Mouse (Mus musculus) embryonic stem cell, embryonic (primary cell): ENCODE measurements at regions not wholly inside any gene's neighbourhood (a gene's known extent, or its start where the extent isn't known, plus 50 kb on each side); places are given as distances from the start of the nearest gene placed in this dataset.

Source experiments
- CTCF ChIA-PET, 4 experiments: fragments of 300-600 bp in 2 of 4; fragments of 350-600 bp in 2 of 4; sonication (Branson Sonifier 250); formaldehyde crosslinking; loops; one replicate each; lab custom pipeline; 2022; ENCODE audit warnings: inconsistent platforms in 2 of 4; lab: Charles Lee
- POLR2A ChIA-PET, 4 experiments: fragments of 300-600 bp in 2 of 4; fragments of 350-600 bp in 2 of 4; sonication (Branson Sonifier 250); formaldehyde crosslinking; loops; one replicate each; lab custom pipeline; 2022; ENCODE audit warnings: antibody characterized with exemption in 4 of 4, inconsistent platforms in 1 of 4; lab: Charles Lee

DNA sequence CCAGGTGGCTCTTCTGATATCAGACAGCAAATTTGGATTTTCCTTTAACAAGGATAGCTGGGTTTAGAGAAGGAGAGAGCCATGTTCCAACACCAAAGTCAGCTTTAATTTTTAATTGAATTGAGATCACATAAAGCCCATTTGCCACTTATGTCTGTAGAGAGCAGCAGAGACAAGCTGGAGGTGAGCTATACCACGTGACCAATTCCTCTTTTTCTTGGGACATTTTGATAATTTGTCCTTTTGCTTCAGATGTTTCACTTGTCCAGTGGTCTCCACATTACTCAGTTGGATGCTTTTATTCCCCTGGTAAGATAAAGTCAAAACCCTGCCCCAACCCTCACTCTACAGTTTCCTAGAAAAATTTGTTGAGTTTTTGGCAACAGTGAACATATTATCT is 248.6 kb upstream of the Ndst4 start:
- CTCF ChIA-PET: no interaction called here
- POLR2A ChIA-PET: no interaction called here

DNA sequence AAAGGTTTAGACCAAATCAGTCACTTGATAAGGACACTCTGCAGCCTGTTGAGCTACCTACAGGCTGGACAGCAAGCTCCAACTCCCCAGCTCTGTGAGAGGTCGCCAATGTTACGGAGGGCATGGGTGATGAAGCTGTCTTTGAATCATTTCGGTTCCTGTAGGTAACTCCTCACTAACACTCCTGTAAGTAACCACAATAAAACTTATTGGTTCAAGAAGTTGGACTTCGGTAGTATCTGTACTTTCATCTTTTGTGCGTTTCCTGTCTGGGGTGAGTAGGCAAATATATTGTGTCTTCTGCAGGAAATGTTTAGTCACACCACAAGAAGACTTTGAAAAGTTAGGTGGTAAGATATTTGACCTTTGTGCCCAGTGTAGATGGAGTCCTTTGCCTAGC is 244.1 kb upstream of the Ndst4 start:
- CTCF ChIA-PET: no interaction called here
- POLR2A ChIA-PET: interaction anchor here in 1 of 4 experiments (0.7 kb wide), 1 partner anchor 35 kb away, joined by 8 read pairs; no protein-coding TSS in a partner anchor

DNA sequence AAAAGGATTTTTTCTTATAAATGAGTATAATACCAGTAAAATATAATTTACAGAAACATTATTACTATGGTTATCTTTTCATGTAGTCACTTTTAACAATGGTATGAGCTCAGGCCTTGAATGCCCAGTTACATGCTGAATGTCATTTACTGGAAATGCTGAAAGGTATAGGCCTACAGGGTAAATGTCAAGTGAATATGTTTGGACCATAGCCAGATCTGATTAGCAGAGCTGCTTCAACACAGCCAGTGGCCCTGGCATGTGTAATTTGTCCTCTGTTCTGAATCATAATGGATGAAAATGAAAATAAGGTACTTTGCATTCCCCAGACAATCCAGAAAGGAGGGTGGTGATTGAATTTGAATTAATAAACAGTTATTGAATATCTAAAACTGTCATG is 213.3 kb upstream of the Ndst4 start:
- ChIA-PET POLR2A (no interaction called here), CTCF (no interaction called here)

DNA sequence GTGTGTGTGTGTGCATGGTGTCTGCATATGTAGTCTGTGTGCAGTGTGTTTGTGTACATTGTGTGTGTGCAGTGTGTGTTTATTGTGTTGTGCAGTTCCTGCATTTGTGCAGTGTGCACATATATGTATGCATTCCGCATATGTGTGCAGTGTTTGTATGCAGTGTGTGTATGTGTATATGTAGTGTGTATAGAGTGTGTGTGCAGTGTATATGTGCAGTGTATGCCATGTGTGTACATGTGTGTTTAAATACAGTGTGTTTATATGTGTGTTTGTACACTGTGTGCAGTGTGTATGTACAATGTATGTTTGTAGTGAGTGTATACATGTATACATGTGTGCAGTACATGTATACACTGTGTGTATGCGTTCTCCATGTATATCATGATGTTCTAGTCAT is 183.0 kb upstream of the Ndst4 start:
- ChIA-PET CTCF (no interaction called here), POLR2A (no interaction called here)

DNA sequence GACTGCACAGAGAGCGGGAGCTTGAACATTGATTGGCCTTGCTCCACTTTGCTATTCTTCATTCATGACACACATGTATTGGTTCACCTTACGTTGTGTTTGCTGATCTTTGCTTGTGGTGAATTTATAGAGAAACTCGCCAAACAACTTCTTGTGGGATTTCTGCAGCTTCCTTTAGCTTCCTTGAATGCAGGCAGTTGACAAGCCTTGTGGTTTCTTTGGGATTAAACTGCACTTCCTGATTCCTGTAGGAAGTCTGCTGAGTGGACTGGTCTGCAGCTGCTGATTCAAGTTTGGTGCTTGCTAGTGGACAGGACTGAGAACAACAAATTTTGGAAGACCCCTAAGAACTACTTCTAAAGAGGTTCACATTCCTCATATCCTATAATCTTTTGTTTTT is 152.8 kb upstream of the Ndst4 start:
- CTCF ChIA-PET: interaction anchor here in 1 of 4 experiments (0.6 kb wide), 1 partner anchor 606 kb away, joined by 3 read pairs; no protein-coding TSS in a partner anchor

DNA sequence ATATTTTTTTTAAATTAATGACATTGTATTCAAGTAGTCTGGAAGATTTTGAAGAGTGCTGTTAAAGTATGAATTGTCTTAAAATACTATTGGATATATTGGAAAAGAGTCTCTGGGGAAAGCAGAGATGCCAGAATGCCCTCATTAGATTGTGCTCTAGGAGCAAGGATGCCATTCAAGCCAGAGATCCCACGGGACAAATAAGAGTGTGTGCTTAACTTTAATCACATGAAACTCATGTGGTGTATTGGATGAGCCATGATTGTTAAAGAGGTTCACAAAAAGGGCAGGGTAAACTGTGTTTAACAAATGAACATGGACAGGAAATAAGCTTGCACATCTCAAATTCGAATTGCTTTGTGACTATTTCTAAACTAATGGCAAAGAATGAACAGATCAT is 143.0 kb upstream of the Ndst4 start:
- POLR2A ChIA-PET: no interaction called here
- CTCF ChIA-PET: no interaction called here

More for the DNA sequence above, 152.8 kb upstream of the Ndst4 start:
- POLR2A ChIA-PET: no interaction called here

DNA sequence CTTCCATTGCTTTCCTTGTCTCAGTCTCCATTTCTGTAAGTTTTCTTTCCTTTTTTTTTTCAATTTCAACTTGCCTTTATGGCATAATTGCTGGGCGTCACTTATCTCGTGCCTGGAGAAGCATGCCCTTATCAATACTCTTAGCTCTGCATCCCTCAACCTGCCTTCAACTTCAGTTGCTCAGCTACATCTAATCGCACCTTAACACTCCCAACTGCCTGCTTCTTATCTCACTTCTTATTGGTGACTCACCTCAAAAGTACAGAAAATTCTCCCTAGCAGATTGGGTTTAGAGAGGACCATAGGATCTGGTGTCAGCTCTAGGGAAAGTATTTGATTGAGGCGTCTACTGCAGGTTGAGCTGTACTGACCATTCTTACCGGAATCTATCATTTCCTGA is 133.2 kb upstream of the Ndst4 start:
- ChIA-PET CTCF (interaction anchor here in 1 of 4 experiments (0.7 kb wide), 1 partner anchor 1490 kb away, joined by 7 read pairs; no protein-coding TSS in a partner anchor), POLR2A (interaction anchor here in 1 of 4 experiments (0.7 kb wide), 1 partner anchor 1020 kb away, joined by 3 read pairs; no protein-coding TSS in a partner anchor)

DNA sequence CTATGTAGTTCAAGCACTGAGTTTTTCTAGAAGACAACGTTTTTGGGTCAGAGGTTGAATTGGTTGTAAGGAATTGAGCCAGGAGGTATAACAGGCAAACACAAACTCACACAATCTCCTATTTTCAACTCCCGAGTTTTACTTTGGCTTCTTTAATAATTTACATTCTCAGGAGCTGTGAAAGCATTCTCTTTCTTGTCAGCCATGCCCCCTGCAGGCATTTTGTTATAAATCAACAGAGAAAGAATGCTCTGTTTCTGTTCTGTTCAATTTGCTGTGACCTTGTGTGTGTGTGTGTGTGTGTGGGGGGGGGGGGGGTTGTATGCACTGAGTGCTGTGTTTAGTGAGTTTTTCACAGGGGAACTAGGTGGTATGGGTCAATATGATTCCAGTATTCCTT is 132.7 kb upstream of the Ndst4 start:
- ChIA-PET POLR2A (interaction anchor here in 1 of 4 experiments (0.7 kb wide), 1 partner anchor 1019 kb away, joined by 3 read pairs; no protein-coding TSS in a partner anchor), CTCF (interaction anchor here in 1 of 4 experiments (0.7 kb wide), 1 partner anchor 1491 kb away, joined by 7 read pairs; no protein-coding TSS in a partner anchor)

DNA sequence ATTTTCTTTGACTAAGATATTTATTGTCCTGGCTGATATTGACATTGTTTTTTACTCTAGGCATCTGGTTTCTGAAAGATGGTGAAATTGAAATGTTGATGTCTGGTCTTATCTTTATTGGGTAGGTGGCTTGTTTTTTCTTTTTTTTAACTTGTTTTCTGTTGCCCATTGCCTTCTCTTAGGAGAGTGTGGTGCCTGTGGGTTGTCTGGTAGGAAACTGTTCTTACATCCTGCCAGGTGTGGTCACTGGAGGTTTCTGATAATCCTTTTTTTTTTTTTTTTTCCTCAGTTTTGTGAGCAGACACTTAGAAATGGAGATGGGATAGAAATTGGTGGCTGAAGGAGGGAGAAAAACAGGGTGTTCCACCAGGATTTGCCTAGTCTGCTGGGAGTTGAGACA is 125.3 kb upstream of the Ndst4 start:
- POLR2A ChIA-PET: no interaction called here
- CTCF ChIA-PET: no interaction called here

DNA sequence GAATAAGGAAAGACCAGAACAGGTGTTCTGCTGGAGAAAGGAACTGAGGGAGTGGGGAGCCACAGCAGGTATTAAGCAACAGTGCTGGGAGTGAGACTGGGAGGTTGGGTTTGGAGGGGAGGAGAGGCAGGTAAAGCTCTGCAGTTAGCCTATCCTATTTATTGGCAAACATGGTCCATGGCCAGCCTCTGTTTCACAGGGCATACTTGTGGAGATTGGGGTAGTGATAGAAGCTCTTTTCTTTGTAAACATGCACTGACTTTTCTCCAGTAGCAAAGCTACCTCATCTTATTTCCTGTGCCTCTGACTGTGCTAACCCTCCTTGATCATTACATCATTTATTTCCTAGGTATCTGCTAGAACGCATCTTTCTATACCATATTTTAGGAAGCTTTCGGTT is 124.9 kb upstream of the Ndst4 start:
- ChIA-PET POLR2A (no interaction called here), CTCF (interaction anchor here in 1 of 4 experiments (0.6 kb wide), 1 partner anchor 166 kb away, joined by 3 read pairs; no protein-coding TSS in a partner anchor)

DNA sequence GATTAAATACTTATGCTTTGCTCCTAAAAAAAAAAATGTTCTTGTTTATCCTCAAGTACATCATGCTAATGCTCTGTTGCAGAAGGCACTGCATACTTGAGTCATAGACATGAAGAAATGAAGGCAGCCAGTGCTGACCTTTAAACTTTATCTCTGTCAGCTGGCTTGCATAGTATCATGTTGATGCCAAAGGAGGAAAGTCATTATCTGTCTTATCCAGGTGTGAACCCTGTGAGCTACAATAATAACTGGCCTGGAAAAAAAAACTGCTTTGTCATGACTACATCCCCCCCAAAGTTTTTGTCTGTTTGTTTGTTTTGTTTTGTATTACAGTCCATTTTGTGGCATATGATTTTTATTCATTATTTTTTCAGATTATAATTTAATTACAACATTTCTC is 124.3 kb upstream of the Ndst4 start:
- CTCF ChIA-PET: interaction anchor here in 1 of 4 experiments (0.6 kb wide), 1 partner anchor 165 kb away, joined by 3 read pairs; no protein-coding TSS in a partner anchor

DNA sequence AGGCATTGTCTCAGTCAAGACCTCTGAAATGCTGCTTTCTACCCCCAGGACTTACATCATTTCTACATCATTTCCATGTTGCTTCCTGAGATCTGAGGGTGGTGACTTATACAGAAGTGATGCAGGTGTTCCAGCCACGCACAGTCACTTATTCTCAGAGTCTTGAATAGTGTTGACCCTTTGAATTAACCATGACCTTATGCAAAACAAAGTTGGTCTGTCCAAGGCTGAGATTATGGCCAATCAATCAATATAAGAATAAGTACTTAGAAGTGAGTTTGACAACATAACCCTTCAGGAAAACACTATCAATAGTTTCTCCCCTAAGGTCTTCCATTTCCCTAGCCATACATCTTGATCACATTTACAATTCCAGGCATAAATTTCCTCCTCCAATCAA is 115.3 kb upstream of the Ndst4 start:
- CTCF ChIA-PET: no interaction called here
- POLR2A ChIA-PET: no interaction called here

More for the DNA sequence above, 124.3 kb upstream of the Ndst4 start:
- POLR2A ChIA-PET: no interaction called here

DNA sequence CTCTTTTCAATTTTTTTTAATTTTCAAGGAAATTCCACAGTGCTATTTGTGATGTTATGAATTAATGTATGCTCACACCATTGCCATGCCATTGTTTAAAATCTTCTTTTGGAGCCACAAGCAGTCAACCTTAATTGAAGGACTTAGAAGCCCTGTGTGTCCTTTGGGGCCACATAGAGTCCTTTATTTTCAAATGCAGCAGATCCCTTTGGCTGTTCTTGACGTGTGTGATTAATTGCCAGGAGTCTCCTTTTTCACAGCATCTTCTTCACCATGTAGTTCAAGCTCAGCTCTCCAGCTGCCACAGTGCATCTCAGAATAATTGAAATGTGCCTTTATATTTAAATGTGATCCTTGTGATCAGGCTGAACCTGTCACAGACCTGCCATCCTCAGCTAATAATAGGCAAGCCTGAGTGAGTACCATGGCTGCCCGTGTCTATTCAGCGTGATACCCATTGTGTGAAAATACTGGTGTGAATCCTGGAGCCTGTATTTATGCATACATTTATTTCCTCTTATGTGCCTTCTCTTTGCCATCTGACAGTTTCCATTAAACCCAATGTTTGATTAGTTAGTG is 114.4 kb upstream of the Ndst4 start:
- POLR2A ChIA-PET: no interaction called here
- CTCF ChIA-PET: no interaction called here

DNA sequence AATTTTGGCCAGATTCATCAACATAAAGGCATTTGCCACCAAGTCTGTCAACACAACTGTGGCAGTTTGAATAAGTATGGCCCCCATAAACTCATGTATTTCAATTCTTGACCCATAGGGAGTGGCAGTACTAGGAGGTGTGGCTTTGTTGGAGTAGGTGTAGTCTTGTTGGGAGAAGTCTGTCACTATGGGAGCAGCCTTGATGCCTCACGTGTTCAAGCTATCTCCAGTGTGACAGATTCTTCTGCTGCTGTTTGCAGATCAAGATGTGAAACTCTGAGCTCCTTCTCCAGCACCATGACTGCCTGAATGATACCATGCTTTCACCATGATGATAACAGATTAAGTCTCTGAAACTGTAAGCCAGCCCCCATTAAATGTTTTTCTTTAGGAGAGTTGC is 97.2 kb upstream of the Ndst4 start:
- ChIA-PET POLR2A (interaction anchor here in 1 of 4 experiments (0.6 kb wide), 1 partner anchor 177 kb away, joined by 6 read pairs; no protein-coding TSS in a partner anchor), CTCF (no interaction called here)

DNA sequence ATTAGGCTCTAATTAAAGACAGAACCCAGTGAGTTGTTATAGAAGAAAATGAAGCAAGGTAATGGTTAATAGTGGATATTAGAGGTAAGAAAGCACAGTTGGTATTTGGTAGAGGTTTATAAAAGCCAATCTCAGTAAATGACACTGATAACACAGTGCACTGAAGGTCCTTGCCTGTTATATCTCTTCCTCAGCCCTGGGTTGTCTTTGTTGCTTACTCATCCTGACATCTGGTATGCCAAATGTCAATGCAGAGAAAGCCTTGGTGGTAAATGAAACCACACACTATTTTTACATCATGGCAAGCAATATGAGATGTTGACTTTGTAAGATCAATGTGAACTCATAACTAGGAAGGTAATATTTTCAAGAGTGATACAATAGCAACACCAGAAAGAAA is 76.8 kb upstream of the Ndst4 start:
- ChIA-PET POLR2A (no interaction called here), CTCF (no interaction called here)

DNA sequence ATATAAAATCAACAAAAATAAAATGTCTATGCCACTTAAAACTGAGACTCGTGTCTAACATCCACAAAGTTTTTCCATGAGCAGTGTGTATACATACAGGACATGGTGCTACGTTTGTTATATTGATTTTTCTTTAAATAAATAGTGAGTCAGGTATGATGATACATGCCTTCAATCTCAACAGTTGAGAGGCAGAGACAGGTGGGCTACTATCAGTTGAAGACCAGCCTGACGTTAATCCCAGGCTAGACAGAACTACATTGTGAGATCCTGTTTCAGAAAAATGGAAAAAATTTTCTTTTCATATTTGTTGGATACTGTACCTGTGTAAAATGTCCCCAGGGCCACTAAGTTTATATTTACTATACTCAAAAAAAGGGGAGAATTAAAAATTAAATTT is 66.5 kb upstream of the Ndst4 start:
- CTCF ChIA-PET: no interaction called here
- POLR2A ChIA-PET: no interaction called here

DNA sequence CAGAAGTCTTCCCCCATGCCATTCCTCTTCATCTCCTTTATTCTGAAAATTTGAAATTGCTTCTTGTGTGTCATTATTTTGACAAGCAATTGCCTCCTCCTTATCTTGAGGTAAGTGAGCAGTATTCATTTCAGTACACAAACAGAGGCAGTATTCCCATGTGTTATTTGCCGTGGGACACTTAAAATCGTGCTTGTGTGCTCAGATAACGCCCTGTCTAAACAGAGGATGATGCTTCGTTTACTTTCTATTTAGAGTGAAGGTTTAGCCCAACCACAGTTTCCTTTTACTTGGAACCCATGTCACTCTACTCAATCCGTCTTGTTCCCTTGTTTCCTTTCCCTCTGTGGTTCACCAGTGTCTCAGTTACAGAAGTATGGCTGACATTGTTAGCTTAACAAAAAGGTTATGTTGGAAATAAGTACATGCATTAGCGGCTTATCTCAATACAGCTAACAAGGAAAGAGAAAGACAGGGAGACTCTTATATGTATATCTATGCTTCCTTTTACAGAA is 65.6 kb upstream of the Ndst4 start:
- ChIA-PET CTCF (no interaction called here), POLR2A (no interaction called here)
